Mouse (Mus musculus) thymus, postnatal 4 days (tissue): ENCODE results near the gene Krtap3-3.
"Not testable (repeated sequence)": the region's sequence is repeated elsewhere in the genome, so short reads cannot be mapped to it uniquely, and the experiment has no call there.

Experiments used
- DNase-seq: peaks from one replicate; pipeline ENCODE4 v3.0.0; 2021

Krtap3-3 gene

GRCm38 (mm10) chr11:99550765-99551164, at the start of gene Krtap3-3:
Gene Krtap3-3 (minus strand): TSS chr11:99550865.
- no peak for DNase-seq

- not testable (repeated sequence) for DNase-seq
These were observed 47.1 kb upstream of the Krtap3-3 start, which contains the start of gene Krtap9-3 for GRCm38 (mm10) chr11:99597742-99598141. Gene Krtap9-3 (minus strand): TSS chr11:99598105.

GRCm38 (mm10) chr11:99590981-99591380, 40.3 kb upstream of the Krtap3-3 start, which contains the start of gene Krtap1-3:
Gene Krtap1-3 (minus strand): TSS chr11:99591339.
- DNase-seq, result no peak

- no peak for DNase-seq
These were observed 34.4 kb upstream of the Krtap3-3 start for GRCm38 (mm10) chr11:99585096-99585495.

- DNase-seq, result no peak
These were observed 32.6 kb upstream of the Krtap3-3 start, which contains the start of gene Krtap1-4 for GRCm38 (mm10) chr11:99583245-99583704. Gene Krtap1-4 (minus strand): TSS chr11:99583654.

GRCm38 (mm10) chr11:99581564-99581963, 30.9 kb upstream of the Krtap3-3 start:
- no peak for DNase-seq

GRCm38 (mm10) chr11:99581051-99581450, 30.4 kb upstream of the Krtap3-3 start:
- DNase-seq, result no peak

- DNase-seq, result no peak
These were observed 30.0 kb upstream of the Krtap3-3 start, which contains the start of gene Krtap1-5 for GRCm38 (mm10) chr11:99580636-99581035. Gene Krtap1-5 (minus strand): TSS chr11:99581016.

- DNase-seq, result peak; percentile 78
These were observed 23.4 kb upstream of the Krtap3-3 start for GRCm38 (mm10) chr11:99574106-99574505.

- no peak for DNase-seq
These were observed 22.5 kb upstream of the Krtap3-3 start for GRCm38 (mm10) chr11:99573164-99573563.

GRCm38 (mm10) chr11:99566530-99566929, 15.9 kb upstream of the Krtap3-3 start, which contains the start of gene Krtap3-1:
Gene Krtap3-1 (minus strand): TSS chr11:99566630.
- no peak for DNase-seq

GRCm38 (mm10) chr11:99562580-99562979, 11.9 kb upstream of the Krtap3-3 start:
- no peak for DNase-seq

- DNase-seq, result no peak
These were observed 8.7 kb upstream of the Krtap3-3 start, which contains the start of gene Gm11939 for GRCm38 (mm10) chr11:99559366-99559765. Gene Gm11939 (minus strand): TSS chr11:99559466.

GRCm38 (mm10) chr11:99557976-99558745, 7.5 kb upstream of the Krtap3-3 start:
- no peak for DNase-seq

- no peak for DNase-seq
These were observed 6.1 kb upstream of the Krtap3-3 start, which contains the start of gene Krtap3-2 for GRCm38 (mm10) chr11:99556753-99557152. Gene Krtap3-2 (minus strand): TSS chr11:99556853.

- no peak for DNase-seq
These were observed 5.5 kb upstream of the Krtap3-3 start for GRCm38 (mm10) chr11:99556195-99556594.

GRCm38 (mm10) chr11:99547892-99548291, 2.8 kb downstream of the Krtap3-3 start:
- DNase-seq, result no peak

GRCm38 (mm10) chr11:99539721-99540120, 10.9 kb downstream of the Krtap3-3 start:
- DNase-seq, result no peak

GRCm38 (mm10) chr11:99521288-99521860, 29.3 kb downstream of the Krtap3-3 start, which contains the start of gene Krt39:
Gene Krt39 (minus strand): TSS chr11:99521338.
- DNase-seq, result no peak

GRCm38 (mm10) chr11:99514098-99514497, 36.6 kb downstream of the Krtap3-3 start:
- no peak for DNase-seq
